In genomic region chr7:46962806-46963618, GRCm38 (mm10) we compare ENCODE assay signal across 8 mouse cellular contexts. TPM values are rescaled to one million over a fixed set of nuclear protein-coding genes. Genes with fewer than 3 reads are reported as not detected.
A peak's percentile ranks its signal among the peaks of the same experiment; 100 is the strongest.
DNase-seq lines count a peak whose midpoint lies in the region; ATAC-seq lines count a peak whose summit lies in the region.

No protein-coding gene starts in this region.

- peak overlapping the region; percentile 59; the same call in 1 of the 2 replicates for H3K27ac ChIP-seq in hindbrain, embryonic 14.5 days

- ATAC-seq in hindbrain, embryonic 14.5 days (ENCODE audit: low FRiP score) = peak; percentile 77

- H3K4me3 ChIP-seq in hindbrain, embryonic 14.5 days (replicated peaks; ENCODE audit: low read length) = no peak overlapping the region

- DNase-seq in WW6 (ENCODE audit: low read depth, low spot score) = peak; percentile 52
- DNase-seq in cerebellum, postnatal 14 days = peak; percentile 83 to 84
- DNase-seq in frontal cortex, postnatal 25 days (ENCODE audit: low spot score in 2 of 2) = peak; percentile 37 to 48
- DNase-seq in hindbrain, embryonic 14.5 days (ENCODE audit: low spot score) = peak; percentile 91
- peak; percentile 74 to 89 for DNase-seq in layer of hippocampus, postnatal 14 days (ENCODE audit: low spot score in 2 of 2)
- peak; percentile 90 for DNase-seq in lung, postnatal 10 days
- peak; percentile 95 for DNase-seq in retina, embryonic 14.5 days (ENCODE audit: low spot score)
- DNase-seq in thymus, postnatal 36 days = peak; percentile 52 to 53

- 0 out of 2 replicates have a peak, but pooled peaks cover 3% of the 10 kb centered on the region for H3K4me1 ChIP-seq in hindbrain, embryonic 14.5 days (replicated peaks; ENCODE audit: control insufficient read depth, insufficient read depth, low read length)

- no peak overlapping the region for H3K9ac ChIP-seq in hindbrain, embryonic 14.5 days

- no peaks in the 10 kb centered on the region for H3K9me3 ChIP-seq in hindbrain, embryonic 14.5 days (ENCODE audit: control insufficient read depth, low read length)

- 0% methylated on average over 9 of the region's 9 CpGs for WGBS in hindbrain, embryonic 14.5 days

- H3K36me3 ChIP-seq in hindbrain, embryonic 14.5 days (replicated peaks; ENCODE audit: control insufficient read depth, insufficient read depth) = no peaks in the 10 kb centered on the region

- no peaks in the 10 kb centered on the region for H3K27me3 ChIP-seq in hindbrain, embryonic 14.5 days (ENCODE audit: control insufficient read depth, insufficient read depth, low read length)

- H3K4me2 ChIP-seq in hindbrain, embryonic 14.5 days (replicated peaks) = peak overlapping the region; percentile 27

RNA-seq across cellular contexts. Expression of gene Uevld, which starts 4.7 kb away (rescaled TPM):
- 5.3 and 5.6 TPM in 2 replicates for polyA plus RNA-seq in hindbrain, embryonic 14.5 days (2014; fragmentation: Nextera tagmentation; extraction: Ambion mirVana)
- total RNA-seq in layer of hippocampus, postnatal 14 days (2021) = 10 to 100 TPM; 10.4 to 11.3 TPM

RNA-seq across cellular contexts. Expression of gene Gm9999, which starts 20.4 kb away (rescaled TPM):
- polyA plus RNA-seq in hindbrain, embryonic 14.5 days (2014; fragmentation: Nextera tagmentation; extraction: Ambion mirVana) = not detected in 2 replicates
- not detected for total RNA-seq in layer of hippocampus, postnatal 14 days (2021)

RNA-seq across cellular contexts. Expression of gene Tsg101, which starts 43.2 kb away (rescaled TPM):
- polyA plus RNA-seq in hindbrain, embryonic 14.5 days (2014; fragmentation: Nextera tagmentation; extraction: Ambion mirVana) = 362 and 374 TPM in 2 replicates
- total RNA-seq in layer of hippocampus, postnatal 14 days (2021) = 10 to 100 TPM; 71.9 to 80.3 TPM

RNA-seq across cellular contexts. Expression of gene Spty2d1, which starts 45.2 kb away (rescaled TPM):
- 7.7 and 8.0 TPM in 2 replicates for polyA plus RNA-seq in hindbrain, embryonic 14.5 days (2014; fragmentation: Nextera tagmentation; extraction: Ambion mirVana)
- 10 to 100 TPM; 12.8 to 13.1 TPM for total RNA-seq in layer of hippocampus, postnatal 14 days (2021)

Comparison
In these comparisons a context has a peak if more than half of its experiments do, and no peak if none do; other contexts are left out.
1. DNase-seq: peak in every context shown above with its lines; median percentile 95 in retina, embryonic 14.5 days; 91 in hindbrain, embryonic 14.5 days; 90 in lung, postnatal 10 days; 84 in cerebellum, postnatal 14 days; 82 in layer of hippocampus, postnatal 14 days; 52 in thymus, postnatal 36 days; 52 in WW6; 42 in frontal cortex, postnatal 25 days.